Mouse (Mus musculus) midbrain, postnatal 0 days (tissue): ENCODE data around the gene Sfmbt2. TPM values are rescaled to one million over a fixed set of nuclear protein-coding genes. Genes with fewer than 3 reads are reported as not detected.

Experiments used
- ATAC-seq: fragments of 200-750 bp; cut with Nextera tagmentation; 2 replicates; pipeline ENCODE4 v1.8.0; 2017; ENCODE audit warnings: moderate number of reproducible peaks, mild to moderate bottlenecking, moderate TSS enrichment, moderate library complexity; ENCODE audit not compliant: low FRiP score
- DNase-seq: peaks from one replicate; pipeline ENCODE4 v3.0.0-alpha.2; 2015; ENCODE audit warnings: low spot score
- H3K27ac ChIP-seq: fragments of 300-500 bp; sonication (generic); 2 replicates; pipeline ENCODE4 v1.5.1; 2014; ENCODE audit warnings: low read depth, mild to moderate bottlenecking, low read length, mixed read lengths
- H3K27me3 ChIP-seq: fragments of 300-500 bp; sonication (generic); 2 replicates; pipeline ENCODE4 v1.6.1; 2014; ENCODE audit warnings: low read length, control low read depth, mixed read lengths; ENCODE audit not compliant: insufficient read depth
- H3K36me3 ChIP-seq: fragments of 300-500 bp; sonication (generic); 2 replicates; pipeline ENCODE4 v1.6.1; 2014; ENCODE audit warnings: low read length, control low read depth, mixed read lengths; ENCODE audit not compliant: insufficient read depth
- H3K4me1 ChIP-seq: fragments of 300-500 bp; sonication (generic); 2 replicates; pipeline ENCODE4 v1.6.1; 2014; ENCODE audit warnings: mild to moderate bottlenecking, control low read depth, antibody characterized with exemption, low read length, mixed read lengths; ENCODE audit not compliant: insufficient read depth
- H3K4me2 ChIP-seq: fragments of 300-500 bp; sonication (generic); 2 replicates; pipeline ENCODE4 v1.6.1; 2014; ENCODE audit warnings: low read depth, mild to moderate bottlenecking, low read length, mixed read lengths; ENCODE audit not compliant: poor library complexity, severe bottlenecking
- H3K4me3 ChIP-seq: fragments of 300-500 bp; sonication (generic); 2 replicates; pipeline ENCODE4 v1.5.1; 2014; ENCODE audit warnings: low read depth, mild to moderate bottlenecking, low read length, moderate library complexity
- H3K9ac ChIP-seq: fragments of 300-500 bp; sonication (generic); replicated peaks from 2 replicates; pipeline ENCODE4 v1.6.1; 2014; ENCODE audit warnings: mild to moderate bottlenecking, low read length, moderate library complexity, mixed read lengths; ENCODE audit not compliant: poor library complexity, severe bottlenecking
- H3K9me3 ChIP-seq: fragments of 300-500 bp; sonication (generic); 2 replicates; pipeline ENCODE4 v1.6.1; 2016; ENCODE audit warnings: low read length, control low read depth
- CTCF ChIP-seq: IDR thresholded peaks from 2 replicates; pipeline ENCODE4 v1.5.1; 2016; ENCODE audit warnings: antibody characterized with exemption, mild to moderate bottlenecking
- WGBS: fragments of 180-500 bp; shearing (Covaris S2); extraction: QIAGEN DNeasy Blood & Tissue Kit; methylation state at CpG from one replicate; pipeline ENCODE4 v1.1.7; 2014; 5-methylcytosine and 5-hydroxymethylcytosine counted together
- polyA plus RNA-seq: library from polyadenylated mRNA; unstranded; fragments of >200 nt; fragmentation: Nextera tagmentation; extraction: Ambion mirVana; gene quantifications from 2 replicates; pipeline ENCODE4 v1.2.1, GENCODE M21; 2015
- total RNA-seq: library from RNA; depleted of rRNA; stranded (reverse); fragments of >200 nt; gene quantifications from 2 replicates; pipeline ENCODE4 v1.2.3, GENCODE M21; 2014

Sfmbt2 gene
- total and polyA plus RNA-seq, 2 experiments from 2014 or later = 5.3 to 5.5 TPM

DNA sequence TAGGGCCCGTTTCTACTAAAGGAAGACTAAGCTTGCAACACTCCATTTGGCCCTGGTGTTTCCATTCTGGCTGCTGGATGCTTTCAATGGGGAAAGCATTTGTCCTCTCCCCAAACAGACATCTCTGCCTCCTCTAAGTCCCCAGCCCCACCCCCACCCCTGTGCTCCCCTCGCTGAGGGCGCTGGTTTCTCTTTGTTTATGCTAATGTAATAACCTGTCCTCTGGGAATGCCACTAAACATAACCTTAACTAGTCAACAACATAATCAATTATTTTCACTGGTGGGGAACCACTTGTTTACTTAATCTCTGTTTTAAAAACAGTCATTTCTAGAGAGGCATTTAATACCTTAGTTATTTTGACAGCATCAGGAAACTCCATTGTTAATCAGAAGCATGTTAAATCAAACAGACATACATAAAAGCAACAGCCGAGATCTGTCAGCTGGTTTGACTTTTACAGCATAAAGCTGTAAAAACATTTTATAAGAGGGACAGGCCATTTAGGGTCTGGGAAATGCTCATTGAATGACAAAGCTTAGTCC is 20.0 kb upstream of the Sfmbt2 start:
- no peaks in the 10 kb centered on the region for H3K36me3 ChIP-seq
- WGBS = 20% methylated on average over 4 of the region's 4 CpGs
- H3K27me3 ChIP-seq = no peaks in the 10 kb centered on the region
- H3K4me3 ChIP-seq = no peak overlapping the region
- no peak for TF ChIP-seq CTCF
- H3K4me1 ChIP-seq = no peaks in the 10 kb centered on the region
- DNase-seq = no peak
- no peak overlapping the region for H3K4me2 ChIP-seq
- no peak overlapping the region for H3K27ac ChIP-seq
- no peaks in the 10 kb centered on the region for H3K9me3 ChIP-seq
- ATAC-seq = no peak
- H3K9ac ChIP-seq = no peak overlapping the region

- no peak for ATAC-seq
- no peak for DNase-seq
- no peak overlapping the region for H3K27ac ChIP-seq
- H3K27me3 ChIP-seq = no peaks in the 10 kb centered on the region
- H3K9me3 ChIP-seq = no peaks in the 10 kb centered on the region
- H3K9ac ChIP-seq = no peak overlapping the region
- no peak overlapping the region for H3K4me3 ChIP-seq
- 82% methylated on average over 1 of the region's 1 CpGs for WGBS
- H3K4me2 ChIP-seq = no peak overlapping the region
- H3K36me3 ChIP-seq = no peaks in the 10 kb centered on the region
- no peaks in the 10 kb centered on the region for H3K4me1 ChIP-seq
- no peak for TF ChIP-seq CTCF
These were observed 19.2 kb upstream of the Sfmbt2 start for GRCm38 (mm10) chr2:10351125-10351524.

DNA sequence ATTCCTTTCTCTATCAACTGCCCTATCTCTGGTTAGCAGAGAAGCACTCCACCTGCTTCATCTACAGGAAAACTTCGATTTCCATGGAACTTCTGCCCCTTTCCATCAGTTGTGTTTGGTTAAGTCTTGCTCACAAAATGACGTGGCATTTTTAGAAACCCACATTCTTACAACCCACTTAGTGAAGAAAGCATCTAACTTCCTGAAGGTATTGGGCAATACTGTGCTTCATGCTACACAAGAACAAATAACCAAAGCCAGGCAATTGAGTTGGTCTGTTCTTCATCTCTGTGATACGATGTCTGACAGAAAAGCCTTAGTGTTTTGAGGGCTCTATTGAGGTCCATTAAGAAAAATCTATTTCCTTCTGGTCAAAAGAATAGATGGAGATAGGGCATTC is 17.4 kb upstream of the Sfmbt2 start:
- no peaks in the 10 kb centered on the region for H3K4me1 ChIP-seq
- no peak for DNase-seq
- no peak overlapping the region for H3K9ac ChIP-seq
- no peaks in the 10 kb centered on the region for H3K36me3 ChIP-seq
- no peak overlapping the region for H3K4me2 ChIP-seq
- no peaks in the 10 kb centered on the region for H3K9me3 ChIP-seq
- H3K4me3 ChIP-seq = no peak overlapping the region
- no peak overlapping the region for H3K27ac ChIP-seq
- no peak for TF ChIP-seq CTCF
- no peak for ATAC-seq
- H3K27me3 ChIP-seq = no peaks in the 10 kb centered on the region
- WGBS = 84% methylated on average over 3 of the region's 3 CpGs

DNA sequence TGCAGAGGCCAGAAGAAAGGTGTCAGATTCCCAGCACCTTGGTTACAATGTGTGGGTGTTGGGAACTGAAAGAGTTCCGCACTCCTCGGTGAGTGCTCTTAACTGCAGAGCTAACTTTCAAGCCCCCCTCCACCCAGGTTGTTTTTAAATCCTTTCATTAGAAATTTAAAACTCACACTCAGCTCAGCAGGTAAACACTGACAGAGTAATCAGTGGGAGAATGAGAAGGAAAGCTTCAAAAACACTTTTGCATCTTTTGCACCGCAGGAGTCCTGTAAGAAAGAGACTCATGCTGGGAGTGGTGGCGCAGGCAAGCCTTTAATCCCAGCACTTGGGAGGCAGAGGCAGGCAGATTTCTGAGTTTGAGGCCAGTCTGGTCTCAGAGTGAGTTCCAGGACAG is 16.4 kb upstream of the Sfmbt2 start:
- no peaks in the 10 kb centered on the region for H3K4me1 ChIP-seq
- no peak overlapping the region for H3K27ac ChIP-seq
- H3K9ac ChIP-seq = no peak overlapping the region
- no peak overlapping the region for H3K4me2 ChIP-seq
- no peak overlapping the region for H3K4me3 ChIP-seq
- WGBS = 60% methylated on average over 4 of the region's 4 CpGs
- no peaks in the 10 kb centered on the region for H3K27me3 ChIP-seq
- no peaks in the 10 kb centered on the region for H3K36me3 ChIP-seq
- TF ChIP-seq CTCF = no peak
- DNase-seq (no peak), ATAC-seq (no peak)
- H3K9me3 ChIP-seq = no peaks in the 10 kb centered on the region

DNA sequence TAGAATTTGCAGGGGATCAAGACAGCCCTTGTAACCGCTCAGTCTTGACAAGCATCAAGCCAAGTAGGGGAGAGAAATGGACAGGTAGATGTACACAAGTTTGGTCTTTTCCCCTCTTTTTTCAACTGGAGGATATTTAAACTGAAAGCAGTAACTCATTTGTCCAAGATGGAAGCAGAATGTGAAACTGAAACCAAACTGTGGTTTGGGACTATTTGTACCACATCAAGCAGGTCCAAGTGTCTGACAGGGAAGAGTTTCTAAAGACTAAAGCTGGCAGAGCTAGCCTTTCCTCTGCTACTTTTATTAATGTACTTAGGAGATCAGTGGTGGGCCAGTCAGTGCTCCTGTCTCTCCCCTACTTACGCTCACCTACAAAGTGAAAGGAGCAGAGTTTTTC is 10.4 kb upstream of the Sfmbt2 start:
- H3K9me3 ChIP-seq = no peaks in the 10 kb centered on the region
- DNase-seq (no peak), ATAC-seq (no peak)
- WGBS = 95% methylated on average over 2 of the region's 2 CpGs
- 0 out of 2 replicates have a peak, but pooled peaks cover 3% of the 10 kb centered on the region for H3K27me3 ChIP-seq
- no peak overlapping the region for H3K4me2 ChIP-seq
- TF ChIP-seq CTCF = no peak
- H3K36me3 ChIP-seq = no peaks in the 10 kb centered on the region
- H3K27ac ChIP-seq = no peak overlapping the region
- H3K4me3 ChIP-seq = no peak overlapping the region
- no peak overlapping the region for H3K9ac ChIP-seq
- no peaks in the 10 kb centered on the region for H3K4me1 ChIP-seq

DNA sequence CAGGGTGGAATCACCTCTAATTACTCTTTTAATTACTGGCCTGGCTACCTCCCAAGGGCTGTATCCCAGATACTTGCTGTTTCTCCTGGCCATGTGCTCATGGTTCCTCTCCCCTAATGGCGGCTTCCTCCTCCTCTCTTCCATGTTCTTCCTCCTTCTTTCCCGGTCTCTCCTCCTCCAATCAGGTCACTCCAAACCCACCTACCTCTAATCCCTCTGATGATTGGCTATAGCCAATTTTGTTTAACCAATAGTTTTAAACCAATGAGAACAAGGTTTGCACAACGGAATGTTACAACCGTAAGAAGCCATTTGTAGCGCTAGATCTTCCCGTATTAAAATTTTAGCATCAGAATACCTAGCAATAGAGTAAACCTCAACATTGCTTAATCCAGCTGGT is 5.2 kb upstream of the Sfmbt2 start:
- Histone ChIP-seq H3K4me2 (no peak overlapping the region), H3K27ac (no peak overlapping the region), H3K4me1 (no peaks in the 10 kb centered on the region), H3K27me3 (peaks cover 17% of the 10 kb centered on the region), H3K9me3 (no peaks in the 10 kb centered on the region), H3K9ac (no peak overlapping the region), H3K36me3 (no peaks in the 10 kb centered on the region), H3K4me3 (no peak overlapping the region)
- ATAC-seq (no peak), DNase-seq (no peak)
- 93% methylated on average over 6 of the region's 6 CpGs for WGBS
- no peak for TF ChIP-seq CTCF
